Mouse (Mus musculus) adrenal gland, postnatal 36 days (tissue): ENCODE results near the gene Trim72. TPM values are rescaled to one million over a fixed set of nuclear protein-coding genes. Genes with fewer than 3 reads are reported as not detected.
A peak's percentile ranks its signal among the peaks of the same experiment; 100 is the strongest.

Experiments used
- DNase-seq, 2 experiments: peaks; one replicate each; pipeline ENCODE4 v3.0.0; 2021; ENCODE audit warnings: mixed read lengths in 1 of 2
- long read RNA-seq, 2 experiments: library from polyadenylated mRNA; stranded (forward); transcript quantifications; one replicate each; pipeline ENCODE4 v2.0.0; 2021; ENCODE audit warnings: borderline sequencing depth in 2 of 2
- total RNA-seq, 2 experiments: library from RNA; stranded (reverse); gene quantifications; 2 replicates each; pipeline ENCODE4 v1.2.3; 2021

Trim72 gene
- under 1 TPM in 1 of 2 experiments, not detected in 1; 0.20 TPM for total RNA-seq
- long read RNA-seq, experiment 1, partial matches to known transcripts, result 0 of 2 reads
- long read RNA-seq, experiment 1, other reads (novel, unspliced or antisense), result 0 of 2 reads
- long read RNA-seq, experiment 2, result 0 reads

- DNase-seq, result no peak
Observed at GRCm38 (mm10) chr7:128003688-128004087, at the start of gene Trim72. Gene Trim72 (plus strand): TSS chr7:128003949.

- DNase-seq, result no peak
Observed at GRCm38 (mm10) chr7:127959364-127959763, 44.4 kb upstream of the Trim72 start.

- DNase-seq, result peak in 1 of 2 experiments; percentile 16
Observed at GRCm38 (mm10) chr7:127966371-127966918, 37.3 kb upstream of the Trim72 start.

- peak; percentile 95 to 96 for DNase-seq
Observed at GRCm38 (mm10) chr7:127967004-127967921, 36.5 kb upstream of the Trim72 start, which contains the start of gene Fus. Gene Fus (plus strand): TSS chr7:127967457.

GRCm38 (mm10) chr7:127967922-127968828, 35.6 kb upstream of the Trim72 start:
- DNase-seq, result peak; percentile 80 to 90

GRCm38 (mm10) chr7:127974413-127974930, 29.3 kb upstream of the Trim72 start:
- DNase-seq, result no peak

GRCm38 (mm10) chr7:127978856-127979255, 24.9 kb upstream of the Trim72 start:
- DNase-seq, result no peak

- DNase-seq, result no peak
Observed at GRCm38 (mm10) chr7:127980606-127981005, 23.1 kb upstream of the Trim72 start.

- no peak for DNase-seq
Observed at GRCm38 (mm10) chr7:127988904-127989303, 14.8 kb upstream of the Trim72 start.

GRCm38 (mm10) chr7:127991643-127992487, 11.9 kb upstream of the Trim72 start:
- peak; percentile 71 to 79 for DNase-seq

GRCm38 (mm10) chr7:127992488-127993340, 11.0 kb upstream of the Trim72 start:
- no peak for DNase-seq

GRCm38 (mm10) chr7:127993341-127993977, 10.3 kb upstream of the Trim72 start, which contains the start of gene Pycard:
Gene Pycard (minus strand): TSS chr7:127993867.
- DNase-seq, result peak; percentile 31 to 59

- DNase-seq, result no peak
Observed at GRCm38 (mm10) chr7:127999436-127999835, 4.3 kb upstream of the Trim72 start.

- DNase-seq, result peak; percentile 34 to 49
Observed at GRCm38 (mm10) chr7:128000068-128000950, 3.4 kb upstream of the Trim72 start.

- no peak for DNase-seq
Observed at GRCm38 (mm10) chr7:128003098-128003497, 651 bp upstream of the Trim72 start.

- DNase-seq, result no peak
Observed at GRCm38 (mm10) chr7:128004150-128004486, 369 bp downstream of the Trim72 start.

GRCm38 (mm10) chr7:128004487-128005362, 976 bp downstream of the Trim72 start:
- no peak for DNase-seq
